Mouse (Mus musculus) thymus, postnatal 14 days (tissue): ENCODE results near the gene Mob3c.

Experiments
- DNase-seq: peaks from one replicate; pipeline ENCODE4 v3.0.0; 2021

Mob3c gene

DNA sequence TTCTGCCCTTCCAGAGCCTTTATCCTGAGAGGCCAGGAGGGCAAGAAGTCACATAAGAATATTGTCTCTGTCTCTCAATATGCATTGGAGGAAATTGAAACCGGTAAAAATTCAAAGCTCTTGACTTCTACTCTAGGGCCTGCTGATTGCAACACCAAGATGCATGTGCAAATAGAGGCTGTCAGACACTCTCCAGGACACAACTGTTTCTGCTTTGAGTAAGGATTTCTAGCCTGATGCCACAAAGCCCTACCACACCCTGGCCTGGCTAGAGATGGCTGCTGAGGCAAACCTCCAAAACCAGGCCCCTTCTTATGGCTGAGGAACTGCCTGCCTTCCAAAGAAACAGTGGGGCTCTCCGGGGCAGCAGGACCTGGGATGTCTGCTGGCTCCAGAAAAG, 7.7 kb downstream of the Mob3c start:
- no peak for DNase-seq

DNA sequence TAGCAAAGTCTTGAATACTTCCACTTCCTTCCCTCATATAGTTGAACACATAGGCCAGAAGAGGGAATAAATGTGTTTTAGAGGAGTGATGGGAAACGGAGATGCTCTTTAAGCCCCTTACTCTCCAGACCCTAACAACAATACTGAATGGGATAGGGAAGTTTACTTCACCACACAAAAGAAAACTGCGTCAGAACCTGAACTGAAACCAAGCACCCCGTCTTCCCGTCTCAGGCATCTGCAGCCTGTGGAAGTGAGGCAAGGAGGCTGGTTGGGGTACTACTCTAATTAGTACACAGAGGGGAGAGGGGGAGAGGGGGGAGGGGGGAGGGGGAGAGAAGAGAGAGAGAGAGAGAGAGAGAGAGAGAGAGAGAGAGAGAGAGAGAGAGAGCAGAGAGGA, 10.3 kb downstream of the Mob3c start:
- peak; percentile 28 for DNase-seq

DNA sequence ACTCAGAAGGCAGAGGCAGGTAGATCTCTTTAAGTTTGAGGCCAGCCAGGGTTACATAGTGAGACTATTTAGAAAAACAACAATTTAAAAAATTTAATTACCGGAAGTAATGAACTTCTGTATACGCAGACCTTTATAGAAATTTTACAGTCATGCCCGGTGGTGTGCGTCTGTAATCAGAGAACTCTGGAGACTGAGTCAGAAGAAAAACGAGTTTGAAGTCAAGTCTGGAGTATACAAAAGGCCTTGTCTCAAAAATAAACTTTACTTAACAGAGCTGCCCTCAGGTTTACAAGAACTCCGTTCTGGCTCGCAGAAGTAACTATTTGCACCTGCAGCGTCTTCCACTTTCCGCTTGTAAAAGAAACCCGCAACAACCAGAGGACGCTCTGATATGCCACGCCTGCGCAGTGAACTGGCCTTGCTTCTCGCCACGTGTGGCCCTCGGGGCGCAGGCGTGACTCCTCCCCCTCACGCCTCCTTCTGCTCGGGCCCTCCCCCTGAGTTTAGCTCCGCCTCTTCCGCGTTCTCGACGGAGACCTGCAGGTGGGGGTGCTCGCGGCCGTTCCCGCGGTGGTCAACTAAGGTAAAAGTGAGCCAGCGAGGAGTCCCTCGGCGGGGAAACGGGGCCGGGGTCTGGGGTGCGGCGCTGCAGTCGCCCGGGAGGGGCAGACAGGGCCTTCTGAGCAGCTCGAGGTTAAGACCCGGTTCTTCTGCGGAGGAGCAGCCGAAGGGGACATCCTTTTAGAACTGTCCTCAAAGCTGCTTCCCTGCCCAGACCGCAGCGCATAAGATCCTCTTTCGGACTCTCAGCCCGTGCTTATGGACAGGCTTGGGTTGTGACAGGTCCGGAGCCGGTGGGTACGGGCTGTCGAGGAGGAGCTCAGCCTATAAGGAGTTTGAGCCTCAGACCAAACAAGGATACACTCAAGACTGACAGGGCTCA, 11.1 kb downstream of the Mob3c start, which contains the start of gene Mknk1:
Mknk1 (plus strand) TSS at position 503 of the 946 bp plus-strand sequence.
- DNase-seq = peak; percentile 97

- DNase-seq = no peak
Observed at GRCm38 (mm10) chr4:115839956-115840355, 12.1 kb downstream of the Mob3c start.

DNA sequence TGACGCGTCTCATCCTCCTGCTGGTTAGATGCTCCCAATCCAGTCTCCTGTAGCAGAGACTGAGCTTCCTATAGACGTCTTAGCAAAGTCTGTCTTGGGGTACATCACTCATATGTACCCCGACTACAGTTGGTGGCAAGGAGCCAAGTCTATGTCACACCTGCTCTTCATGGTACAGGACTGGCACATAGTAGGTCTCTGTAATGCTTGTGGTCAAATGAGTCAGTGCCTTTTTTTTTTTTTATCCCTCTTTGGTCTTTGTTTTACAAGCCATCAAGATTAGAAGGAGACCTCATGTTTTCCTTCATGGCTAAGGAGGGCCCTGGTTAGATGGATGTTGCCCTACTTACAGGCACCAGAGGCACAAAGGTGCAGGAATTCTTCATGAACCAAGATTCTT, 12.9 kb downstream of the Mob3c start:
- no peak for DNase-seq

DNA sequence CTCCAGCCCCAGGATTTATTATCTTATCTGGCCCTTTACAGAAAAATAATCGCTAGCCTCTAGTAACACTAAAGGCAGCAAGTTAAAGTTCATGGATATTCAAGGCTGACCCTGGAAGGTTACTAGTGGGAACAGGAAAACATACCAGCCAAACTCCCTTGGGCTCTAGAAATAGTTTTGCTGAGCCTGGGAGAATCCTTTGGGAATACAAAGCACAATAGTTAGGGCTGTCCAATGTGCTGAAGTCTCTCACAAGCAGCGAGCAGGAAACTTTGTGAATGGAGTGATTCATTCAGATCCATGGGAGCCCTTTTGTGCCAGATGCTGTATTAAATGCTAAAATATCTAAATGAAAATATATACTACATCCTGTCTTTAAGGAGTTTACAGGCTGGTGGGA, 18.8 kb downstream of the Mob3c start:
- DNase-seq = no peak

DNA sequence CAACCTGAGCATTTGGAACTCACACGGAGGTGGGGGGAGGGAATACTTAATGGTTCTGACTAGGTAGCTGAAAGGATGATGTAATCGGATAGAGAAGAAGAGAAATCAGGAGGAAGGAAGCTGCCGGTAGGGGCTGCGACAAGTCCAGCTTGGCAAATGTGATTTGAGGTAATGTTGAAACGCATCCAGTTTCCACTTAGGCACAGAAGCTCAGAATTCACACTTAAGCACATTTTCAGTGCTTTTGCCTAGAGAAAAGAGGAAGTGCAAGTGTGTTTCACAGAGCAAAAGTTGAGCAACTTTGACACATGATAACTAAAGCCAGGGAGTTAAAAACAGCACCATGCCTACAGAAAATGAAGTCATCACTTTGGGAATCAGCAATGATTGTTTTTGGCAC, 19.5 kb downstream of the Mob3c start:
- no peak for DNase-seq

- no peak for DNase-seq
Observed at GRCm38 (mm10) chr4:115848083-115848482, 20.2 kb downstream of the Mob3c start.

DNA sequence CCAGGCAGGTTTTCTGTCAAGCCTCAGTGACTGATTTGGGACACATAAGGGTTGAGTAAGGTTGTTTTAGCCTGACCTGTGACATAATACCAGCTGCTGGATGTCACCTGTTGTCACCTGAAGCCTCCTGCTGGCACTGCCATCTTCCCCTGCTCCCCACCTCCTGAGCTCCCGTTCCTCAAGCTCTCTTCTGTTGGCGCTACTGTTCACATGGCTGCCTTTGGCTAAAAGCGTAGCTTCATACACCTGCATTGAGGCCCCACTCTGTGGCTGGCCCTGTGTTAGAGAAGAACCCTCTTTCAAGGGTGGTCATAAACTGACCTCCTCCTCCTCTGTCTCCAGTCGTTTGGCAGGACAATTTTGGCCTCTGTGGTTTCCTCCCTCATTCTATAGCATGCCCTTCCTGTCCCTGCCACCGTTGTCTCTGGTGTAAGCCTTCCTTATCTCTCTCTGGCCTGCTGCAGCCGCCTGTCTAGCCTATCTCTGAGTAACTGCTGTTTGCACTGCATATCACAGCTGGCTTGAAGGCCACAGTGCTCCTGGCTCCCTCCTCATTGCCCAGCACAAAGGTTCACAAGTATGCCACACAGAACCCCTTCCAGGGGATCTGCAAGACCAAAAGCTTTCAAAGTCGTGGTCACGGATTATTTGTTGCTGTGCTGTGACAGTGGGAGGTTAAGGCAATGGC, 21.2 kb downstream of the Mob3c start:
- DNase-seq = no peak

- no peak for DNase-seq
Observed at GRCm38 (mm10) chr4:115850111-115850510, 22.2 kb downstream of the Mob3c start.

- no peak for DNase-seq
Observed at GRCm38 (mm10) chr4:115850631-115851030, 22.7 kb downstream of the Mob3c start.

GRCm38 (mm10) chr4:115851569-115851968, 23.7 kb downstream of the Mob3c start:
- no peak for DNase-seq

- DNase-seq = no peak
Observed at GRCm38 (mm10) chr4:115855100-115855499, 27.2 kb downstream of the Mob3c start.

DNA sequence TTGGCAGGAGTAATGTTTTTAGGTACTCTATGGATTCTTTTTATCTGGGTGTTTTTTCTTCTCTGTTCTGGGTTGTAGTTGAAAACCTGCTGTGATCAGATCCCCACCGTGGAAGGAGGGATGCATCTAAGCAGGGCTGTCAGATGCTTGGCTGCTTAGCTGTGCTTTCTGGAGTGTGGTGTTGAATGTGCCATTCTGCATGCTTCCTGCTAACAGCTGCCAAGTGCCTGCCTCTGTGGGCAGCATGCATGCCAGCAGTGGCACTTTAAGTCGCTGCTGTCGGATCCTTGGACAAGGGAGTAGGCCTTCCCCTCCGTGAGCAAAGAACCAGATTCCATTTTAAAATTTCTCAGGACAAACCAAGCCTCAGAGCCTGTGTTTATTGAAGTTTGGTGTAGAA, 27.7 kb downstream of the Mob3c start:
- DNase-seq = no peak

DNA sequence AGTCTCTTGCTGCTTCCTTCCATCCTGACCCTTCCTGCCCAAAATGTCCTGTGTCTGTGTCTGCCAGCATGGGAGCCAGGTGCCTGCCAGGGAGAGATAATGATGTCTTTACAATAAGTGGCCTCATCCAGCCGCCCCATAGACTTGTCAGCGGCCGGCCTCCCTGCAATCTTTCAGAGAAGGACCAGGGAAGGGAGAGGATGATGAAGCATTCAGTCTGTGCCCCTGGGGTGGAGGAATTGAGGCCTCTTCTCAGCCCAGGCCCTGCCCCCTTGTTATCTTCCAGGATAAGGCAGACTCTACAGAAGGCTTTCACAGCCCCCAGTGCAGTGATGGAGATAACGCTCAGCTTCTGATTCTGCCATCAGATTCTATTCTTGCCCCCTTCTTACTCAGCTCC, 28.4 kb downstream of the Mob3c start:
- DNase-seq = no peak

- DNase-seq = no peak
Observed at GRCm38 (mm10) chr4:115857293-115857883, 29.5 kb downstream of the Mob3c start.

- DNase-seq = no peak
Observed at GRCm38 (mm10) chr4:115863352-115863751, 35.5 kb downstream of the Mob3c start.

DNA sequence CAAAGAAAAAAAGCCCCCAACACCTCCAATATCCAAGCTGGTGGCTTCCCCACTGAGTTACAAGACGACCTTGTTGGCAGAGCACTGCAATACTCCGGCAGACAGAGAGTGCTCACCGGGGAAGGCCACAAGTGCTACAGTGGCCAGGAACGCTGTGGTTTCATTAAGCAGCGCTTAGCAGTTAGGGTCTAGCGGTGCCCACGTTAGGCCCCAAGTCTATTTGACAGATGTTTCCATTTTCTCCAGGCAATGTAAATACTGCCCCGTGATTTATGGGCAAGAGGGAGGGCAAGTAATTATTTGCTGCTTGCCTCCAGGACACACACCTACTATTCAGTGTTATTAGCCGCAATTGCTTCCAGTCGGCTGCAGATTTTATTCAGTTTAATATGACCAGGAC, 36.0 kb downstream of the Mob3c start:
- no peak for DNase-seq

DNA sequence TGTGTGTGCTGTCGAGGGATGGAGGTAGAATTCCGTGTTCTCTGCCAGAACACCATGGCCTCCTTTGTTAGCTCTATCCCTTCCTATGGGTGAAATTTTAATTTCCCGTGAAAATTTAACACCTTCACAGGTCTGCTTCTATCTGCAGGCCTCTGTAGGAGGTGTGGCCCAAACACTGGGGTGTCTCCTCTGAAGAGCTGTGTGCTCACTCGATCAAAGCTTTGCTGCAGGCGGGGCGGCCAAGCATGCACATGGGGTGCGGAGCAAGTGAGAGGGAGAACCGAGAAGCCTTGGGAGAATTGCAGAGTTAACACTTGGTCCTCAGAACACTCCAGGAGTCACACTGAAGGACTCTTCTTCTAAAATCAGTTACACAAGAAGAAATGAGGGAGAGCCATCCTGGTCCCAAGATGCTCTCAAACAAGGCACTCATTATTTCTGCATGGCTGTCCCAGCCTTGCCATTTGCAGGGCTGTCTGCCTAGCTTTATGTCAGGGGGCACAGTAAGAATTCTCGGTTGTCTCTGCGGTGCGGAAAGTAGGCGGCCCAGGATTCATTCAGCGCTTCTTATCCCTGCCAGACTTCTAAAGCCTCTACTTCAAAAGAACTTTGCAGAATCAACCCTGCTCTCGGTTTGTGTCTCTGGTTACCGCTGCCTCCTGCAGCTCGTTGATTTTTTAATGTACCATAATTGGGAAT, 41.8 kb downstream of the Mob3c start:
- DNase-seq = no peak

DNA sequence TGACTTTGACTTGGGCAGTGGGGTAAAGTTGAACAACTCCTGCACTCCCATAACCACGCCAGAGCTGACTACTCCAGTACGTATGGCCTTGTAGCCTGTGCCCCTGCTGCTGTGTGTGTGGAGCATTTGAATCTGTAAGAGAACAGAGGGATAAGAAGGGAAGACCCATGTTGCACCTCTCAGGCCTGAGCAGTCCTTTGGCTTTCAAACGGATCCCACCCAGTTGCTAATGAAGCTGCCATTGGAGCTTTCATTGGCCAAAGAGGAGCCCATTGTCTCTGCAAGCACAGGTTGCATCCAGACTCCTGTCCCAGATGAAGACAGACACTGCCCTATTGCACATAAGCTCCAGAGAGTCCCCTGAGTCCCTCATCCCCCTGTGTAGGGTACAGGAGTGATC, 45.3 kb downstream of the Mob3c start:
- no peak for DNase-seq

- no peak for DNase-seq
Observed at GRCm38 (mm10) chr4:115878216-115878678, 50.4 kb downstream of the Mob3c start.

DNA sequence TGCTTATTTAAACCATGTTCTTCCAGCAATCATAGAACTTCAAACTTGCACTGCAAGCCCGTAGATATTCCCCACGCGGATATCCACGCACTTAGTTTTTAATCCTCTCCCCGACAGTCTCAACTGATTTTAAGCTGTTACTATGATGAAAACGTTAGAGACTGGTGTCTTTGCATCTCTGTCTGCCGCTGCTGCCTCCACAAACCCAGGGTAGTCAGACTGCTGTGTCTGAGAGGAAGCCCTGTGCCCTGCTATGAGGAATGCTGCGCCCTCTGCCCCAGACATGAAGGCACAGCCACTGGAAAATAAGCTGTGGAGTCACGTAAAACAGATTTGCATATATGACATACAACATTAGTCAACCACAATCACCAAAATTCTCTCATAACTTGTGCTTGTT, 50.9 kb downstream of the Mob3c start:
- DNase-seq = no peak

DNA sequence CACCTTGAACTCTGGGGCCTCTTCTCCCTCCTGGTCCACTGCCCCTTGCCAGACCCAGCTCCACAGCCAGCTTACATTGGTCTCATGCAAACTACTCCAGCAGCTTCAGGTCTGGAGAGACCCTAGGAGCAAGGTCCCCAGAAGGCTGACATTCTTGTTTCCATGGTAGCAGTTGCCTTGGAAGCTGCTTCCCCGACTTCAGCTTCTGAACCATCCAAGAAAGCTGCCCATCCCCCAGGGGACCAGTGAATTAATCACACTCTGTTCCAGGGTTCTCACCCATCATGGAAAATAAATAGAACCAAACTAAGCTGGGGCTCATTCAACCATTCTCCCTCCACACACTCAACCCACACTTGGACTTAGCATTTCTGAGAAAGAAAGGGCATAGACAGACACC, 53.3 kb downstream of the Mob3c start:
- DNase-seq = no peak
